Mouse (Mus musculus) spleen, adult 2 months (tissue): Measurements from ENCODE around the gene Olfr646. TPM values are rescaled to one million over a fixed set of nuclear protein-coding genes. Genes with fewer than 3 reads are reported as not detected.

Source experiments
- DNase-seq, 2 experiments: peaks; one replicate each; pipeline versions ENCODE4 v3.0.0 to v3.0.0-alpha.2; 2012 to 2021; ENCODE audit warnings: low spot score in 2 of 2, low read depth in 1 of 2
- H3K27ac ChIP-seq: fragments of 200-500 bp; 2 replicates; pipeline ENCODE4 v1.5.1; 2012; ENCODE audit warnings: low read length, inconsistent platforms; ENCODE audit not compliant: insufficient read depth
- H3K27me3 ChIP-seq: fragments of 200-500 bp; 2 replicates; pipeline ENCODE4 v1.6.1; 2012; ENCODE audit warnings: mild to moderate bottlenecking, moderate library complexity, low read length, inconsistent platforms; ENCODE audit not compliant: control insufficient read depth, insufficient read depth
- H3K36me3 ChIP-seq: fragments of 200-500 bp; 2 replicates; pipeline ENCODE4 v1.6.1; 2012; ENCODE audit warnings: mild to moderate bottlenecking, low read length, inconsistent platforms; ENCODE audit not compliant: control insufficient read depth, insufficient read depth
- H3K4me1 ChIP-seq: fragments of 200-500 bp; 2 replicates; pipeline ENCODE4 v1.6.1; 2011; ENCODE audit warnings: inconsistent platforms; ENCODE audit not compliant: control insufficient read depth, insufficient read depth, insufficient read length
- H3K4me3 ChIP-seq: fragments of 200-500 bp; 2 replicates; pipeline ENCODE4 v1.5.1; 2011; ENCODE audit warnings: mild to moderate bottlenecking, inconsistent platforms; ENCODE audit not compliant: insufficient read depth, insufficient read length; ENCODE audit errors: extremely low read depth
- CTCF ChIP-seq: fragments of 200-500 bp; IDR thresholded peaks from 2 replicates; pipeline ENCODE4 v1.5.1; 2011; ENCODE audit warnings: mild to moderate bottlenecking, inconsistent platforms; ENCODE audit not compliant: insufficient read depth, insufficient read length, insufficient replicate concordance; ENCODE audit errors: extremely low read depth
- POLR2A ChIP-seq: fragments of 200-500 bp; IDR thresholded peaks from 2 replicates; pipeline ENCODE4 v1.6.1; 2011; ENCODE audit warnings: low read depth, low read length, inconsistent platforms
- WGBS: fragments of 180-500 bp; shearing (Covaris S2); methylation state at CpG from one replicate; pipeline ENCODE4 v1.1.7; 2018; 5-methylcytosine and 5-hydroxymethylcytosine counted together
- polyA plus RNA-seq: library from polyadenylated mRNA; depleted of rRNA; stranded (reverse); fragments of >200 nt; gene quantifications from 2 replicates; pipeline ENCODE4 v1.2.3, GENCODE M21; 2012; rRNA removed

Gene Olfr646
- polyA plus RNA-seq, 1 experiment: 0.08 TPM

GRCm38 (mm10) chr7:104143179-104143578, 38.5 kb downstream of the Olfr646 start, which contains the start of gene Ubqln3:
Ubqln3 (minus strand) TSS chr7:104143279.
- Histone ChIP-seq H3K27me3 (no peaks in the 10 kb centered on the region), H3K27ac (no peak within 1 kb of the TSS), H3K4me3 (no peak within 1 kb of the TSS), H3K36me3 (no peaks in the 10 kb centered on the region), H3K4me1 (no peaks in the 10 kb centered on the region)
- TF ChIP-seq POLR2A: no peak
- TF ChIP-seq CTCF: no peak
- 83% methylated on average over 3 of the region's 3 CpGs for WGBS
- DNase-seq: no peak

GRCm38 (mm10) chr7:104150456-104150855, 45.8 kb downstream of the Olfr646 start, which contains the start of gene Ubqlnl:
Ubqlnl (minus strand) TSS chr7:104150556.
- no peaks in the 10 kb centered on the region for H3K4me1 ChIP-seq
- no peak for TF ChIP-seq CTCF
- no peak for TF ChIP-seq POLR2A
- no peak within 1 kb of the TSS for H3K4me3 ChIP-seq
- H3K36me3 ChIP-seq: no peaks in the 10 kb centered on the region
- H3K27me3 ChIP-seq: no peaks in the 10 kb centered on the region
- DNase-seq: no peak
- H3K27ac ChIP-seq: no peak within 1 kb of the TSS
- 86% methylated on average over 2 of the region's 2 CpGs for WGBS

Other genes with a start within 250 kb of the Olfr646 start
- not detected in 2 replicates for gene Olfr66, start 218.6 kb upstream of the Olfr646 start, polyA plus RNA-seq
- gene Olfr64, start 210.4 kb upstream of the Olfr646 start, polyA plus RNA-seq: not detected in 2 replicates
- not detected in 2 replicates for gene Olfr65, start 201.4 kb upstream of the Olfr646 start, polyA plus RNA-seq
- gene Olfr631, start 176.0 kb upstream of the Olfr646 start, polyA plus RNA-seq: not detected in 2 replicates
- gene Olfr632, start 170.5 kb upstream of the Olfr646 start, polyA plus RNA-seq: not detected in 2 replicates
- gene Olfr633, start 160.4 kb upstream of the Olfr646 start, polyA plus RNA-seq: not detected in 2 replicates
- gene Olfr635, start 133.7 kb upstream of the Olfr646 start, polyA plus RNA-seq: not detected in 2 replicates
- not detected in 2 replicates for gene Olfr638, start 106.1 kb upstream of the Olfr646 start, polyA plus RNA-seq
- gene Olfr639, start 87.6 kb upstream of the Olfr646 start, polyA plus RNA-seq: not detected in 2 replicates
- gene Olfr640, start 79.3 kb upstream of the Olfr646 start, polyA plus RNA-seq: not detected in 2 replicates
- gene Olfr641, start 69.4 kb upstream of the Olfr646 start, polyA plus RNA-seq: not detected in 2 replicates
- not detected in 2 replicates for gene Olfr642, start 52.2 kb upstream of the Olfr646 start, polyA plus RNA-seq
- not detected in 2 replicates for gene 4930516K23Rik, start 43.4 kb upstream of the Olfr646 start, polyA plus RNA-seq
- gene Olfr644, start 33.0 kb upstream of the Olfr646 start, polyA plus RNA-seq: not detected in 2 replicates
- gene Olfr645, start 19.4 kb upstream of the Olfr646 start, polyA plus RNA-seq: not detected in 2 replicates
- not detected in 2 replicates for gene Ubqln5, start 25.0 kb downstream of the Olfr646 start, polyA plus RNA-seq
- not detected in 2 replicates for gene Olfr643, start 32.5 kb downstream of the Olfr646 start, polyA plus RNA-seq
- not detected in 2 replicates for gene Ubqln3, start 38.4 kb downstream of the Olfr646 start, polyA plus RNA-seq
- not detected in 2 replicates for gene Ubqlnl, start 45.7 kb downstream of the Olfr646 start, polyA plus RNA-seq
- not detected in 2 replicates for gene Olfm5, start 60.0 kb downstream of the Olfr646 start, polyA plus RNA-seq
- gene Olfr648, start 78.5 kb downstream of the Olfr646 start, polyA plus RNA-seq: not detected in 2 replicates
- gene Olfr649, start 91.1 kb downstream of the Olfr646 start, polyA plus RNA-seq: not detected in 2 replicates
- 0.34 and 0.36 TPM in 2 replicates for gene Trim6, start 113.9 kb downstream of the Olfr646 start, polyA plus RNA-seq
- 13.5 and 14.5 TPM in 2 replicates for gene Trim34a, start 139.6 kb downstream of the Olfr646 start, polyA plus RNA-seq
- 1.7 and 1.8 TPM in 2 replicates for gene Trim5, start 183.2 kb downstream of the Olfr646 start, polyA plus RNA-seq
- gene Trim12a, start 210.6 kb downstream of the Olfr646 start, polyA plus RNA-seq: 6.2 and 7.5 TPM in 2 replicates
- gene Trim34b, start 224.6 kb downstream of the Olfr646 start, polyA plus RNA-seq: 5.7 and 6.7 TPM in 2 replicates
- 4.9 and 5.0 TPM in 2 replicates for gene Trim12c, start 248.5 kb downstream of the Olfr646 start, polyA plus RNA-seq